Mouse (Mus musculus): ENCODE results near the gene Zbtb46. TPM values are rescaled to one million over a fixed set of nuclear protein-coding genes. Genes with fewer than 3 reads are reported as not detected.
A peak's percentile ranks its signal among the peaks of the same experiment; 100 is the strongest.

Zbtb46 gene
- polyA plus RNA-seq, 1 experiment from 2014 or later: 15.6 TPM

GRCm38 (mm10) chr2:181494266-181494945 lies 35.2 kb upstream of the Zbtb46 start:
- H3K9ac ChIP-seq (ENCODE audit: low read depth, low read length): no peak overlapping the region
- no peaks in the 10 kb centered on the region for H3K4me1 ChIP-seq (replicated peaks; ENCODE audit: insufficient read depth, low read length)
- no peak for TF ChIP-seq CTCF (IDR thresholded peaks at IDR 0.05; ENCODE audit: low read depth)
- 81% methylated on average over 26 of the region's 26 CpGs for WGBS
- H3K4me2 ChIP-seq (ENCODE audit: low read length): no peak overlapping the region
- H3K9me3 ChIP-seq (replicated peaks; ENCODE audit: low read length): no peaks in the 10 kb centered on the region
- H3K4me3 ChIP-seq (replicated peaks; ENCODE audit: low read depth, low read length): no peak overlapping the region
- DNase-seq (ENCODE audit: low spot score) (no peak), ATAC-seq (replicated peaks; ENCODE audit: low FRiP score, low read depth) (no peak)
- no peaks in the 10 kb centered on the region for H3K36me3 ChIP-seq (ENCODE audit: insufficient read depth, low read length)
- H3K27ac ChIP-seq: no peak overlapping the region
- H3K27me3 ChIP-seq (ENCODE audit: insufficient read depth, low read length): no peaks in the 10 kb centered on the region

- TF ChIP-seq CTCF (IDR thresholded peaks at IDR 0.05; ENCODE audit: low read depth): no peak
- Histone ChIP-seq H3K27me3 (ENCODE audit: insufficient read depth, low read length) (no peaks in the 10 kb centered on the region), H3K4me2 (ENCODE audit: low read length) (no peak within 1 kb of the TSS), H3K9ac (ENCODE audit: low read depth, low read length) (no peak within 1 kb of the TSS), H3K9me3 (replicated peaks; ENCODE audit: low read length) (no peaks in the 10 kb centered on the region), H3K4me3 (replicated peaks; ENCODE audit: low read depth, low read length) (no peak within 1 kb of the TSS), H3K27ac (no peak within 1 kb of the TSS), H3K36me3 (ENCODE audit: insufficient read depth, low read length) (no peaks in the 10 kb centered on the region), H3K4me1 (replicated peaks; ENCODE audit: insufficient read depth, low read length) (peaks cover under 1% of the 10 kb centered on the region; the same call in 1 of the 2 replicates)
- ATAC-seq (replicated peaks; ENCODE audit: low FRiP score, low read depth): no peak
- DNase-seq (ENCODE audit: low spot score): no peak
- WGBS: 72% methylated on average over 31 of the region's 31 CpGs
These were observed 34.1 kb upstream of the Zbtb46 start, which contains the start of gene Abhd16b for GRCm38 (mm10) chr2:181493156-181493927. Gene Abhd16b, plus strand, starts transcription at chr2:181493206.

- H3K27me3 ChIP-seq (ENCODE audit: insufficient read depth, low read length): no peaks in the 10 kb centered on the region
- H3K36me3 ChIP-seq (ENCODE audit: insufficient read depth, low read length): no peaks in the 10 kb centered on the region
- WGBS: 19% methylated on average over 3 of the region's 3 CpGs
- ATAC-seq (replicated peaks; ENCODE audit: low FRiP score, low read depth): no peak
- no peak overlapping the region for H3K4me2 ChIP-seq (ENCODE audit: low read length)
- no peak for TF ChIP-seq CTCF (IDR thresholded peaks at IDR 0.05; ENCODE audit: low read depth)
- no peaks in the 10 kb centered on the region for H3K9me3 ChIP-seq (replicated peaks; ENCODE audit: low read length)
- H3K27ac ChIP-seq: no peak overlapping the region
- H3K4me1 ChIP-seq (replicated peaks; ENCODE audit: insufficient read depth, low read length): peaks cover 12% of the 10 kb centered on the region
- H3K4me3 ChIP-seq (replicated peaks; ENCODE audit: low read depth, low read length): no peak overlapping the region
- no peak for DNase-seq (ENCODE audit: low spot score)
- H3K9ac ChIP-seq (ENCODE audit: low read depth, low read length): no peak overlapping the region
These were observed 33.0 kb upstream of the Zbtb46 start for GRCm38 (mm10) chr2:181492206-181492605.

GRCm38 (mm10) chr2:181491432-181492205 lies 32.4 kb upstream of the Zbtb46 start:
- Histone ChIP-seq H3K9me3 (replicated peaks; ENCODE audit: low read length) (no peaks in the 10 kb centered on the region), H3K4me3 (replicated peaks; ENCODE audit: low read depth, low read length) (no peak overlapping the region), H3K36me3 (ENCODE audit: insufficient read depth, low read length) (no peaks in the 10 kb centered on the region), H3K27me3 (ENCODE audit: insufficient read depth, low read length) (no peaks in the 10 kb centered on the region), H3K4me1 (replicated peaks; ENCODE audit: insufficient read depth, low read length) (peaks cover 18% of the 10 kb centered on the region), H3K9ac (ENCODE audit: low read depth, low read length) (no peak overlapping the region), H3K4me2 (ENCODE audit: low read length) (no peak overlapping the region), H3K27ac (no peak overlapping the region)
- peak; percentile 53 for DNase-seq (ENCODE audit: low spot score)
- WGBS: 34% methylated on average over 7 of the region's 7 CpGs
- no peak for ATAC-seq (replicated peaks; ENCODE audit: low FRiP score, low read depth)
- TF ChIP-seq CTCF (IDR thresholded peaks at IDR 0.05; ENCODE audit: low read depth): no peak

GRCm38 (mm10) chr2:181487338-181488277 lies 28.4 kb upstream of the Zbtb46 start:
- H3K27me3 ChIP-seq (ENCODE audit: insufficient read depth, low read length): no peaks in the 10 kb centered on the region
- DNase-seq (ENCODE audit: low spot score) (peak; percentile 99), ATAC-seq (replicated peaks; ENCODE audit: low FRiP score, low read depth) (peak; percentile 92)
- no peaks in the 10 kb centered on the region for H3K9me3 ChIP-seq (replicated peaks; ENCODE audit: low read length)
- no peak for TF ChIP-seq CTCF (IDR thresholded peaks at IDR 0.05; ENCODE audit: low read depth)
- 0 out of 2 replicates have a peak overlapping the region, but pooled peaks have one; percentile 5 for H3K9ac ChIP-seq (ENCODE audit: low read depth, low read length)
- 8% methylated on average over 5 of the region's 5 CpGs for WGBS
- peak overlapping the region; percentile 19; the same call in 1 of the 2 replicates for H3K4me2 ChIP-seq (ENCODE audit: low read length)
- H3K4me3 ChIP-seq (replicated peaks; ENCODE audit: low read depth, low read length): no peak overlapping the region
- no peaks in the 10 kb centered on the region for H3K36me3 ChIP-seq (ENCODE audit: insufficient read depth, low read length)
- H3K27ac ChIP-seq: peak overlapping the region; percentile 92
- H3K4me1 ChIP-seq (replicated peaks; ENCODE audit: insufficient read depth, low read length): peaks cover 30% of the 10 kb centered on the region
